Mouse (Mus musculus) small intestine, adult 2 months (tissue): Measurements from ENCODE around the gene Pou2f1.

Experiments
- CTCF ChIP-seq: fragments of 200-500 bp; IDR thresholded peaks from 2 replicates; pipeline ENCODE4 v1.5.1; 2012; ENCODE audit warnings: low read depth, mild to moderate bottlenecking, control low read depth, inconsistent platforms, low read length, moderate library complexity, mixed read lengths; ENCODE audit not compliant: insufficient replicate concordance, insufficient read length; ENCODE audit errors: extremely low read depth
- POLR2A ChIP-seq: fragments of 200-500 bp; IDR thresholded peaks from 2 replicates; pipeline ENCODE4 v1.6.1; 2012; ENCODE audit warnings: low read depth, mild to moderate bottlenecking, control low read depth, inconsistent platforms, low read length, moderate library complexity

DNA sequence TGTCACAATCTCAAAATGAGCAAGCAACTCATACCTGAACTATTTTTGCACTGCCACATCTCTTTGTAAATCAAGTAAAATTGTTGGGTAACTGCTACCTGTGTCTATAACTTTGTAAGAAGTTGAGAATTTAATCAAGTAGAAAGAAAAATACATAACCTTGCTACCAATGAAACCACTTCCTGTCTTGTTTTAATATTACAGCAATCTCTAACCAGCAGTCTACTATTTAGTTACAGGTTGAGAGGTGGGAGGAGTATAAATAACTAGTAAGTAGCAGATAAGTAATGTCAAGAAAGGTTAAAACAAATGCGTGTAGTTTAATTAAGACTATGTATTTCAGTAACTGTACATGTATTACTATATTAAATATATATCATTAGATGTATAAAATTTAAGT is 7.6 kb upstream of the Pou2f1 start:
- TF ChIP-seq CTCF (no peak), POLR2A (no peak)
